Mouse (Mus musculus): ENCODE data around the gene Ppp6c.

GRCm38 (mm10) chr2:39268357-39268756, 42.1 kb upstream of the Ppp6c start:
- TF ChIP-seq ZNF384 (IDR thresholded peaks at IDR 0.05; ENCODE audit: low read depth, low read length) (no peak), MAFK (IDR thresholded peaks at IDR 0.05; ENCODE audit: insufficient read depth, low read depth, low read length) (no peak), ZC3H11A (IDR thresholded peaks at IDR 0.05; ENCODE audit: borderline replicate concordance, low read depth, low read length) (peak; percentile 31; the same call in 1 of the 2 replicates), CHD2 (IDR thresholded peaks at IDR 0.05; ENCODE audit: low read depth, low read length) (no peak), HCFC1 (IDR thresholded peaks at IDR 0.05; ENCODE audit: borderline replicate concordance, insufficient read depth, low read length) (no peak)

Data from ES-E14 (cell line).